Mouse (Mus musculus) heart, adult 2 months (tissue): ENCODE measurements around the gene Shank1. TPM values are rescaled to one million over a fixed set of nuclear protein-coding genes. Genes with fewer than 3 reads are reported as not detected.

Source experiments
- DNase-seq, 2 experiments: peaks; one replicate each; pipeline ENCODE4 v3.0.0; 2021
- H3K27ac ChIP-seq: fragments of 200-600 bp; 2 replicates; pipeline ENCODE4 v1.8.1; 2022
- H3K27me3 ChIP-seq: fragments of 200-500 bp; 2 replicates; pipeline ENCODE4 v1.6.1; 2012; ENCODE audit warnings: mild to moderate bottlenecking, low read length, inconsistent platforms, mixed read lengths; ENCODE audit not compliant: control insufficient read depth, insufficient read depth
- H3K36me3 ChIP-seq: fragments of 200-500 bp; 2 replicates; pipeline ENCODE4 v1.6.1; 2012; ENCODE audit warnings: low read length, inconsistent platforms; ENCODE audit not compliant: control insufficient read depth, insufficient read depth
- H3K4me1 ChIP-seq: fragments of 200-500 bp; 2 replicates; pipeline ENCODE4 v1.6.1; 2011; ENCODE audit warnings: low read length; ENCODE audit not compliant: control insufficient read depth, insufficient read depth
- H3K4me3 ChIP-seq: fragments of 200-600 bp; 2 replicates; pipeline ENCODE4 v1.8.1; 2022
- H3K79me2 ChIP-seq: fragments of 200-500 bp; replicated peaks from 2 replicates; pipeline ENCODE4 v1.6.1; 2012; ENCODE audit warnings: mild to moderate bottlenecking, inconsistent platforms, low read length, moderate library complexity, mixed read lengths; ENCODE audit not compliant: control insufficient read depth, insufficient read depth
- H3K9ac ChIP-seq: fragments of 200-500 bp; 2 replicates; pipeline ENCODE4 v1.6.1; 2012; ENCODE audit warnings: low read depth, mild to moderate bottlenecking, control low read depth, inconsistent platforms, low read length, mixed read lengths
- CTCF ChIP-seq: fragments of 200-600 bp; IDR thresholded peaks from 2 replicates; pipeline ENCODE4 v1.8.1; 2022; ENCODE audit warnings: antibody characterized with exemption, mild to moderate bottlenecking, moderate library complexity
- EP300 ChIP-seq: fragments of 200-500 bp; IDR thresholded peaks from 2 replicates; pipeline ENCODE4 v1.6.1; 2011; ENCODE audit warnings: low read depth, low read length, control low read depth; ENCODE audit not compliant: insufficient read depth
- POLR2A ChIP-seq: fragments of 200-500 bp; IDR thresholded peaks from 2 replicates; pipeline ENCODE4 v1.6.1; 2011; ENCODE audit warnings: mild to moderate bottlenecking, low read depth, low read length, control low read depth; ENCODE audit not compliant: insufficient read depth
- WGBS: fragments of 180-500 bp; shearing (Covaris S2); methylation state at CpG from one replicate; pipeline ENCODE4 v1.1.7; 2018; 5-methylcytosine and 5-hydroxymethylcytosine counted together
- intact Hi-C: fragments of 180-260 bp; cut with DNase I; formaldehyde crosslinking; loops from one replicate; pipeline ENCODE4 v1.15.1; 2025
- polyA plus RNA-seq: library from polyadenylated mRNA; depleted of rRNA; stranded (reverse); fragments of >200 nt; gene quantifications from 2 replicates; pipeline ENCODE4 v1.2.3, GENCODE M21; 2012
- total RNA-seq, 2 experiments: library from RNA; stranded (reverse); gene quantifications; 2 replicates each; pipeline ENCODE4 v1.2.3; 2021

The Shank1 gene
- total and polyA plus RNA-seq, 3 experiments: 0.94 to 2.3 (median 1.2) TPM

DNA sequence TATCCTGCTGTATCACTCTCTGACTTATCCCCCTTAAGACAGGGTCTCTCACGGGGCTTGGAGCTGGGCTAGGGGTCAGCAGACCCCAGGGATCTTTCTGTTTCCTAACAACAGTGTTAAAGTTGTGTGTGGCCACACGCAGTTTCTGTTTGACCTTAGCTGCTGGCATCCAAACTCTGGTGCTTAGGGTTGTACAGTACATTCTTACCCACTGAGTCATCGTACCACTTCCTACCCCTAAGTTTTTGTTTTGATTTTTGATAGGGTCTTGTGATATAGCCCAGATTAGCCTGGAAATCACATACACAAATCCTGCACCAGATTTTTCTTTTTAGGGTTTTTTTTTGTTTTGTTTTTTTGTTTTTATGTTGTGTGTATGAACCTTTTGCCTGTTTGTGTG, 22.3 kb downstream of the Shank1 start:
- Histone ChIP-seq H3K36me3 (no peaks in the 10 kb centered on the region), H3K4me3 (no peak overlapping the region), H3K4me1 (no peaks in the 10 kb centered on the region), H3K79me2 (no peaks in the 10 kb centered on the region), H3K27me3 (peaks cover 6% of the 10 kb centered on the region), H3K27ac (no peak overlapping the region), H3K9ac (no peak overlapping the region)
- no peak for TF ChIP-seq CTCF
- TF ChIP-seq POLR2A: no peak
- TF ChIP-seq EP300: no peak
- WGBS: 31% methylated on average over 3 of the region's 3 CpGs
- intact Hi-C loops: no loop called here
- DNase-seq: no peak

- TF ChIP-seq EP300: no peak
- TF ChIP-seq POLR2A: no peak
- no peak for TF ChIP-seq CTCF
- Histone ChIP-seq H3K4me1 (no peaks in the 10 kb centered on the region), H3K36me3 (no peaks in the 10 kb centered on the region), H3K27me3 (peaks cover 6% of the 10 kb centered on the region), H3K4me3 (no peak overlapping the region), H3K9ac (no peak overlapping the region), H3K79me2 (no peaks in the 10 kb centered on the region), H3K27ac (no peak overlapping the region)
- DNase-seq: no peak
- intact Hi-C loops: no loop called here
- 61% methylated on average over 14 of the region's 14 CpGs for WGBS
Measured at GRCm38 (mm10) chr7:44334139-44334538, 24.1 kb downstream of the Shank1 start.

DNA sequence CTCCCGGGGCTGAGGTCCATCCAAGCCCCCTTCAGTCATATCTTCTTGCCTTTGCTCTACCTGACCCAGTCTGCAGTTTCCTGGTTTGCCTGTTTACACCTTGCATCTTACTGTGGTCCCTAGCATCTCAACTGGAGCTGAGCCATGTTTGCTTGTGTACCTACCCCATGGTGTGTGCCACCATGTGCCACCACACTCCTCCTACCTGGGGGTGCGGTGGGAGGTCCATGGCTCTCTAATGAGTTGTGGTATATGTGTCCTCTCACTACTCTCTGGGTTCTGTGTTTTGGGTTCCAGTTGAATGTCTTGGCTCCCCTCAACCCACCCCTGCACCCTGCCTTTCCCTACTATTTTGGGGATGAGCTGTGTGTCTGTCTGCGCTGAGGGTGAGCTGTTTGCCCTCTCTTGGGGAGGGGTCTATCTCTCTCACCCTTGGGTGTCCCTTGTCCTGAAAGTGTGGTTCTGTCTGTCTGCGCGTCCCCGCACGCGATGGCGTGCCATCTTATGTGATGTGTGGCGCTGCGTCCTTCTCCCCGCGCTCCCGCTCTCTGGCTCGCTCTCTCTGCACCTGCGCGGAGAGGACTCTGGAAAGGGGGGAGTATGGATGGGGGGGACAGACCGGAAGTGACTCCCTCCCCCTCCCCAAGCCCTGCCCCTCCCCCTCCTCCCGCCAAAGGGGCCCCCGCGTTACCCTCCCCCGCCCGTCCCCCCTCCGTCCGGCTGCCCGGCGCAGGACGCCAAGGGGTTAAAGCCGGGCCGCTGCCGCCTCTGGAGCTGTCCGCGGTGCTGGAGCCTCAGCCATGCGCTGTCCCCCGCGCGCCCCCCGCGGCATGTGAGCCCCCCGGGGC, 25.2 kb downstream of the Shank1 start:
- H3K27me3 ChIP-seq: peaks cover 6% of the 10 kb centered on the region
- DNase-seq: no peak
- 8% methylated on average over 21 of the region's 40 CpGs for WGBS
- no peak overlapping the region for H3K9ac ChIP-seq
- H3K4me3 ChIP-seq: no peak overlapping the region
- TF ChIP-seq POLR2A (no peak), EP300 (no peak), CTCF (no peak)
- H3K4me1 ChIP-seq: no peaks in the 10 kb centered on the region
- H3K36me3 ChIP-seq: no peaks in the 10 kb centered on the region
- no peaks in the 10 kb centered on the region for H3K79me2 ChIP-seq
- no peak overlapping the region for H3K27ac ChIP-seq
- intact Hi-C loops: no loop called here

DNA sequence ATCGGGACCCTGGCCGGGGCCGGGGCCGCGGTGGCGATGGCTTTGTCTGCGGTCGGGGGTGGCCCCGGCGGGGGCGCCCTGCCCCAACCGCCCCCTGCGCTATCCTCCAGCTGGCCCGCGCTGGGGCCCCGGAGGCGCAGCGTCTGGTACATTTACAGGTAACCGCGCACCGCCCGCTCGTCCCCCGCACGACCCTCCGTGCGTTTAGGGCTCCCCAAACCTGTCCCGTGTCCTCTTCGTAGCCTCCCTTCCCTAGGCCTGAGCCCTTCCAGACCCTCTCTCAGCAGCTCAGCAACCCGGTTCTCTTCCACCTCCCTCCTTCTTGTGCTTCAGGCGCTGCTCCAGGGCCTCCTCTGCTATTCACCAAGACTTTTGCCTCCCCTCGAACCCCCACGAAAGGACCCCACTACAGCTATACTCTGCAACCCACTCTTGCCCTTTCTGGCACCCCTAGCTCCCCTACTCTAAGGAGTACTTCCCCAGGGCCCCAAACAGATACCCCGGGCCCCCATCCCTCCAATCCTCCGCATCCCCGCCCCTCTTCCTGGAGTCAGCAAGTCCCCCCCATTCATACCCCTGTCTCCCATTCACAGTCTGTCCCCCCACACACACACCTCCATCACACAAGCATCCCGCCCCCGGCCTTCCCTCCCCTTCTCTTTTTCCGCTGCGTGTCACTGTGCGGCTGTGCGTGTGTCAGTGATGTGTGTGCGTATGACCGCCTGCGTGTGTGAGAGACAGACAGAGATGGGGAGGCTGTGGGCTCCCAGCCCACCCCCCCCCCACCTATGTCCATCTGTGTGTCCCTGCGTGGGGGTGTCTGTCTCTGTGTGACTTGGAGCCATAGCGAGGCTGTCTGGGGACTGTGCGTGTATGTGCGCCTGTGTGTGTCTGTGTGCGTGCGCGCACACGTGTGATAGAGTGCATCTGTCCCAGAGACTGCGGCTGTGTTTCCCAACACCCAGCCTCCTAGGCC, 26.3 kb downstream of the Shank1 start:
- H3K27me3 ChIP-seq: peaks cover 6% of the 10 kb centered on the region

GRCm38 (mm10) chr7:44337121-44337849, 27.2 kb downstream of the Shank1 start:
- Histone ChIP-seq H3K27ac (no peak overlapping the region), H3K79me2 (no peaks in the 10 kb centered on the region), H3K27me3 (peaks cover 6% of the 10 kb centered on the region), H3K4me3 (no peak overlapping the region), H3K4me1 (no peaks in the 10 kb centered on the region), H3K9ac (no peak overlapping the region), H3K36me3 (no peaks in the 10 kb centered on the region)
- TF ChIP-seq CTCF: no peak
- no peak for TF ChIP-seq EP300
- TF ChIP-seq POLR2A: no peak
- intact Hi-C loops: no loop called here
- no peak for DNase-seq
- 6% methylated on average over 32 of the region's 32 CpGs for WGBS

More for the DNA sequence above, 26.3 kb downstream of the Shank1 start:
- intact Hi-C loops: no loop called here
- Histone ChIP-seq H3K27ac (no peak overlapping the region), H3K4me1 (no peaks in the 10 kb centered on the region), H3K79me2 (no peaks in the 10 kb centered on the region), H3K9ac (no peak overlapping the region), H3K4me3 (no peak overlapping the region), H3K36me3 (no peaks in the 10 kb centered on the region)
- WGBS: 6% methylated on average over 35 of the region's 54 CpGs
- DNase-seq: no peak
- TF ChIP-seq EP300: no peak
- no peak for TF ChIP-seq CTCF
- no peak for TF ChIP-seq POLR2A
